Mouse (Mus musculus): ENCODE measurements around the gene Hmgcs2. TPM values are rescaled to one million over a fixed set of nuclear protein-coding genes. Genes with fewer than 3 reads are reported as not detected.

The Hmgcs2 gene
- polyA plus RNA-seq, 1 experiment from 2014 or later, result 10.8 TPM

GRCm38 (mm10) chr3:98249378-98249777 lies 30.9 kb upstream of the Hmgcs2 start:
- Histone ChIP-seq H3K27ac (ENCODE audit: low read length) (no peak overlapping the region), H3K4me2 (ENCODE audit: low read length) (no peak overlapping the region), H3K4me3 (replicated peaks; ENCODE audit: low read length) (no peak overlapping the region), H3K27me3 (replicated peaks; ENCODE audit: control insufficient read depth, insufficient read depth, low read length) (no peaks in the 10 kb centered on the region), H3K4me1 (replicated peaks; ENCODE audit: control insufficient read depth, insufficient read depth, low read length) (no peaks in the 10 kb centered on the region), H3K9ac (replicated peaks; ENCODE audit: low read depth, low read length) (no peak overlapping the region), H3K36me3 (ENCODE audit: control insufficient read depth, insufficient read depth) (no peaks in the 10 kb centered on the region), H3K9me3 (ENCODE audit: control insufficient read depth, low read length) (no peaks in the 10 kb centered on the region)
- WGBS, result 97% methylated on average over 2 of the region's 2 CpGs
- no peak for ATAC-seq

- Histone ChIP-seq H3K4me1 (replicated peaks; ENCODE audit: control insufficient read depth, insufficient read depth, low read length) (no peaks in the 10 kb centered on the region), H3K9me3 (ENCODE audit: control insufficient read depth, low read length) (no peaks in the 10 kb centered on the region), H3K4me2 (ENCODE audit: low read length) (no peak overlapping the region), H3K27me3 (replicated peaks; ENCODE audit: control insufficient read depth, insufficient read depth, low read length) (no peaks in the 10 kb centered on the region), H3K27ac (ENCODE audit: low read length) (no peak overlapping the region), H3K36me3 (ENCODE audit: control insufficient read depth, insufficient read depth) (no peaks in the 10 kb centered on the region), H3K4me3 (replicated peaks; ENCODE audit: low read length) (no peak overlapping the region), H3K9ac (replicated peaks; ENCODE audit: low read depth, low read length) (no peak overlapping the region)
- ATAC-seq, result no peak
- WGBS, result 80% methylated on average over 11 of the region's 11 CpGs
Observed at GRCm38 (mm10) chr3:98249833-98250448, 30.3 kb upstream of the Hmgcs2 start.

- no peak overlapping the region for H3K27ac ChIP-seq (ENCODE audit: low read length)
- ATAC-seq, result no peak
- no peak overlapping the region for H3K4me2 ChIP-seq (ENCODE audit: low read length)
Observed at GRCm38 (mm10) chr3:98254059-98254458, 26.2 kb upstream of the Hmgcs2 start.

GRCm38 (mm10) chr3:98254656-98255583 lies 25.3 kb upstream of the Hmgcs2 start:
- Histone ChIP-seq H3K27me3 (replicated peaks; ENCODE audit: control insufficient read depth, insufficient read depth, low read length) (no peaks in the 10 kb centered on the region), H3K9ac (replicated peaks; ENCODE audit: low read depth, low read length) (no peak overlapping the region)
- no peak for ATAC-seq

More at GRCm38 (mm10) chr3:98254059-98254458, 26.2 kb upstream of the Hmgcs2 start:
- Histone ChIP-seq H3K4me3 (replicated peaks; ENCODE audit: low read length) (no peak overlapping the region), H3K9ac (replicated peaks; ENCODE audit: low read depth, low read length) (no peak overlapping the region), H3K36me3 (ENCODE audit: control insufficient read depth, insufficient read depth) (no peaks in the 10 kb centered on the region), H3K27me3 (replicated peaks; ENCODE audit: control insufficient read depth, insufficient read depth, low read length) (no peaks in the 10 kb centered on the region), H3K4me1 (replicated peaks; ENCODE audit: control insufficient read depth, insufficient read depth, low read length) (no peaks in the 10 kb centered on the region), H3K9me3 (ENCODE audit: control insufficient read depth, low read length) (no peaks in the 10 kb centered on the region)
- 85% methylated on average over 2 of the region's 3 CpGs for WGBS

GRCm38 (mm10) chr3:98258723-98259122 lies 21.5 kb upstream of the Hmgcs2 start:
- Histone ChIP-seq H3K4me1 (replicated peaks; ENCODE audit: control insufficient read depth, insufficient read depth, low read length) (no peaks in the 10 kb centered on the region), H3K9ac (replicated peaks; ENCODE audit: low read depth, low read length) (no peak overlapping the region), H3K9me3 (ENCODE audit: control insufficient read depth, low read length) (no peaks in the 10 kb centered on the region), H3K27me3 (replicated peaks; ENCODE audit: control insufficient read depth, insufficient read depth, low read length) (no peaks in the 10 kb centered on the region), H3K27ac (ENCODE audit: low read length) (no peak overlapping the region), H3K4me3 (replicated peaks; ENCODE audit: low read length) (no peak overlapping the region), H3K36me3 (ENCODE audit: control insufficient read depth, insufficient read depth) (no peaks in the 10 kb centered on the region), H3K4me2 (ENCODE audit: low read length) (no peak overlapping the region)
- WGBS, result 92% methylated on average over 4 of the region's 4 CpGs
- ATAC-seq, result no peak

More at GRCm38 (mm10) chr3:98254656-98255583, 25.3 kb upstream of the Hmgcs2 start:
- Histone ChIP-seq H3K27ac (ENCODE audit: low read length) (no peak overlapping the region), H3K4me2 (ENCODE audit: low read length) (no peak overlapping the region), H3K4me1 (replicated peaks; ENCODE audit: control insufficient read depth, insufficient read depth, low read length) (no peaks in the 10 kb centered on the region), H3K36me3 (ENCODE audit: control insufficient read depth, insufficient read depth) (no peaks in the 10 kb centered on the region), H3K4me3 (replicated peaks; ENCODE audit: low read length) (no peak overlapping the region), H3K9me3 (ENCODE audit: control insufficient read depth, low read length) (no peaks in the 10 kb centered on the region)
- 84% methylated on average over 8 of the region's 8 CpGs for WGBS

GRCm38 (mm10) chr3:98259271-98259751 lies 20.9 kb upstream of the Hmgcs2 start:
- Histone ChIP-seq H3K9me3 (ENCODE audit: control insufficient read depth, low read length) (no peaks in the 10 kb centered on the region), H3K4me1 (replicated peaks; ENCODE audit: control insufficient read depth, insufficient read depth, low read length) (no peaks in the 10 kb centered on the region), H3K4me3 (replicated peaks; ENCODE audit: low read length) (no peak overlapping the region), H3K9ac (replicated peaks; ENCODE audit: low read depth, low read length) (no peak overlapping the region), H3K4me2 (ENCODE audit: low read length) (no peak overlapping the region), H3K36me3 (ENCODE audit: control insufficient read depth, insufficient read depth) (no peaks in the 10 kb centered on the region), H3K27ac (ENCODE audit: low read length) (no peak overlapping the region), H3K27me3 (replicated peaks; ENCODE audit: control insufficient read depth, insufficient read depth, low read length) (no peaks in the 10 kb centered on the region)
- 85% methylated on average over 5 of the region's 5 CpGs for WGBS
- no peak for ATAC-seq

GRCm38 (mm10) chr3:98260534-98260933 lies 19.7 kb upstream of the Hmgcs2 start:
- Histone ChIP-seq H3K4me2 (ENCODE audit: low read length) (no peak overlapping the region), H3K27me3 (replicated peaks; ENCODE audit: control insufficient read depth, insufficient read depth, low read length) (no peaks in the 10 kb centered on the region), H3K9me3 (ENCODE audit: control insufficient read depth, low read length) (no peaks in the 10 kb centered on the region), H3K27ac (ENCODE audit: low read length) (no peak overlapping the region), H3K36me3 (ENCODE audit: control insufficient read depth, insufficient read depth) (no peaks in the 10 kb centered on the region), H3K4me1 (replicated peaks; ENCODE audit: control insufficient read depth, insufficient read depth, low read length) (no peaks in the 10 kb centered on the region), H3K4me3 (replicated peaks; ENCODE audit: low read length) (no peak overlapping the region), H3K9ac (replicated peaks; ENCODE audit: low read depth, low read length) (no peak overlapping the region)
- 90% methylated on average over 3 of the region's 3 CpGs for WGBS
- no peak for ATAC-seq

- 96% methylated on average over 4 of the region's 4 CpGs for WGBS
- no peak for ATAC-seq
- H3K36me3 ChIP-seq (ENCODE audit: control insufficient read depth, insufficient read depth), result no peaks in the 10 kb centered on the region
- no peaks in the 10 kb centered on the region for H3K27me3 ChIP-seq (replicated peaks; ENCODE audit: control insufficient read depth, insufficient read depth, low read length)
- no peaks in the 10 kb centered on the region for H3K4me1 ChIP-seq (replicated peaks; ENCODE audit: control insufficient read depth, insufficient read depth, low read length)
- H3K27ac ChIP-seq (ENCODE audit: low read length), result no peak overlapping the region
- H3K4me2 ChIP-seq (ENCODE audit: low read length), result no peak overlapping the region
- no peak overlapping the region for H3K4me3 ChIP-seq (replicated peaks; ENCODE audit: low read length)
- H3K9ac ChIP-seq (replicated peaks; ENCODE audit: low read depth, low read length), result no peak overlapping the region
- H3K9me3 ChIP-seq (ENCODE audit: control insufficient read depth, low read length), result no peaks in the 10 kb centered on the region
Observed at GRCm38 (mm10) chr3:98261415-98261814, 18.8 kb upstream of the Hmgcs2 start.

- Histone ChIP-seq H3K4me2 (ENCODE audit: low read length) (no peak overlapping the region), H3K4me3 (replicated peaks; ENCODE audit: low read length) (no peak overlapping the region), H3K4me1 (replicated peaks; ENCODE audit: control insufficient read depth, insufficient read depth, low read length) (peaks cover 4% of the 10 kb centered on the region), H3K36me3 (ENCODE audit: control insufficient read depth, insufficient read depth) (no peaks in the 10 kb centered on the region), H3K9me3 (ENCODE audit: control insufficient read depth, low read length) (no peaks in the 10 kb centered on the region), H3K9ac (replicated peaks; ENCODE audit: low read depth, low read length) (no peak overlapping the region), H3K27me3 (replicated peaks; ENCODE audit: control insufficient read depth, insufficient read depth, low read length) (no peaks in the 10 kb centered on the region), H3K27ac (ENCODE audit: low read length) (no peak overlapping the region)
- 97% methylated on average over 2 of the region's 2 CpGs for WGBS
- no peak for ATAC-seq
Observed at GRCm38 (mm10) chr3:98262133-98262532, 18.1 kb upstream of the Hmgcs2 start.
